Mouse (Mus musculus) thymus, adult 2 months (tissue): Measurements from ENCODE around the gene Gm28041.

ENCODE experiments used
- CTCF ChIP-seq: fragments of 200-500 bp; IDR thresholded peaks from 2 replicates; pipeline ENCODE4 v1.5.1; 2012; ENCODE audit warnings: mild to moderate bottlenecking, control low read depth, low read length, moderate library complexity, borderline replicate concordance; ENCODE audit not compliant: control insufficient read depth, poor library complexity, insufficient read depth; ENCODE audit errors: extremely low read depth
- POLR2A ChIP-seq: fragments of 200-500 bp; IDR thresholded peaks from 2 replicates; pipeline ENCODE4 v1.6.1; 2012; ENCODE audit warnings: mild to moderate bottlenecking, low read length, control low read depth, moderate library complexity; ENCODE audit not compliant: control insufficient read depth, poor library complexity, insufficient read depth; ENCODE audit errors: extremely low read depth

DNA sequence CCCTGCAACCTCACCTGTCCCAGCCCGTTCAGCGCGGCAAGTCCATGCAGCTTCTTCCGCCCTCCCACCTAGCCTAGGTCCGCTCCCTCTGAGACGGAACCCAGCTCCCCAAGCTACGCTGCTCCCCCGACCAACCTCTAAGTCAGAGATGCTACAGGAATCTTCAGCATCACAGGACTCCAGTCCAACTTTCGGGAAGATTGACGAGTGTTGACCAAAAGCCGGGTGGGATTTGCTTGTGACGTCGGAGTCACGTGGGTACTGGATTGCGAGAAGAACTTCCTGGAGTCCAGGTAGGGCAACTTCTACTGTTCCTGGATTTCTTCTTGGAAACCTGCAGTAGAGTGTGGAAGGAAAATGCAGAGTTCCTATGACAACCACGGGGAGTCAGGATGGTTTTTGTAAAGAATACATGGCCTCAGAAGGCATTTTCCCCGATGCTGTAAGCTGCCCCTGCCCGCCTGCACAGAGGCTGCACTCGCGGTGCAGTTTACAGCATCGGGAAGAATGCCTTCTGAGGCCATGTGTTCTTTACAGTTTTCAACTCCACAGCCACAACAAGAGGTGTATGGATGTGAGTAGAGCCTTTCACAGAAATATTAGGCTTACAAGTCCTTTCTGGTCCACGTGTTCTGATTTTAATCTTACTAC is 45.8 kb upstream of the Gm28041 start, which contains the start of gene Zfp459:
- TF ChIP-seq CTCF = no peak
- no peak for TF ChIP-seq POLR2A
